Mouse (Mus musculus): ENCODE measurements at regions not wholly inside any gene's neighbourhood (a gene's known extent, or its start where the extent isn't known, plus 50 kb on each side); places are given as distances from the start of the nearest gene placed in this dataset.

DNA sequence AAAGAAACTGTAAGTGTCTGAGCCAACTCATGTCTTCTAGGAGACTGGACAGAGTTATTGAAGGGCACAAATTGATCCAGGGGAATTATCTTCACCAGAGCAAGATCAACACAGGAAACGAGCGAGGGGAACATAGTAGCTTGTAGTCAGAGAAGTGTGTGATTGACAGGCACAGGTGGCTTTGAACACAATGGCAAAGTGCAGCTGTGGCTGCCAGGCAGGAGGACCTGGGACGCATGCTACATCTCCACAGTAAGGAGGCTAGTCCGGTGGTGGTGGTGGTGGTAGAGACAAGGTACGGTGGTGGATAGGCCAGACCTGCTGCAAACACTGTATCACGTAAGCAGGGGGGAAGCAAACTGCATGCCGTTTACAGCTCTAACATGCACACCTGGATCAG is 240.4 kb upstream of the Map3k7 start:
- TF ChIP-seq CTCF (IDR thresholded peaks at IDR 0.05; ENCODE audit: low read depth) (no peak), EP300 (IDR thresholded peaks at IDR 0.05; ENCODE audit: low read depth) (no peak)
